Mouse (Mus musculus) bone marrow macrophage, adult 2 months (primary cell): ENCODE data around the gene Gm4869.

Source experiments
- CTCF ChIP-seq: IDR thresholded peaks from 2 replicates; pipeline ENCODE4 v1.5.1; 2012; ENCODE audit warnings: low read depth, mild to moderate bottlenecking, low read length, moderate library complexity
- POLR2A ChIP-seq: IDR thresholded peaks from 2 replicates; pipeline ENCODE4 v1.6.1; 2012; ENCODE audit warnings: mild to moderate bottlenecking, low read depth, low read length, borderline replicate concordance

DNA sequence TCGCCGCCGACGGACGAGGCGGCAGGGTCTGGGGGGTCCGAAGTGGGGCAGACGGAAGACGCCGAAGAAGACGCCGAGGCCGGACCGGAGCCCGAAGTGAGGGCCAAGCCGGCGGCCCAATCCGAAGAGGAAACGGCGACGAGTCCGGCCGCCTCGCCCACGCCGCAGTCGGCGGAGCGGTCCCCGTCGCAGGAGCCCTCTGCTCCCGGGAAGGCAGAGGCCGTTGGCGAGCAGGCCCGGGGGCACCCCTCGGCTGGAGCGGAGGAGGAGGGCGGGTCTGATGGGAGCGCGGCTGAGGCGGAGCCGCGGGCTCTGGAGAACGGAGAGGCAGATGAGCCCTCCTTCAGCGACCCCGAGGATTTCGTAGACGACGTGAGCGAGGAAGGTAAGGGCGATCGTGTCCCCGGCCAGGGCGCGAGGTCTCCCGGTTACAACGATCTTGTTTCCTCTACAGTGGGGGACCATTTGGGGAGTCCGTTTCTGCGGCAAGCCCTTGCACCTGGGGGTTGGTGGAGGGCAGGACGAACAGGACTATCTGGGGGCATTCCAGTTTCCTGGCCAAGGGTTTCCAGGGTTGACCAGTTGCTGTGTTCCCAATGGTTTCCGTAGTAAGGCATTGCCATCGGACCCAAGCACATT, 25.9 kb upstream of the Gm4869 start:
- TF ChIP-seq POLR2A, result no peak
- TF ChIP-seq CTCF, result no peak
